Mouse (Mus musculus): ENCODE results near the gene Grb2. TPM values are rescaled to one million over a fixed set of nuclear protein-coding genes. Genes with fewer than 3 reads are reported as not detected.
A peak's percentile ranks its signal among the peaks of the same experiment; 100 is the strongest.

Grb2 gene
- total RNA-seq, 2 experiments from 2014 or later: 186 to 196 TPM

DNA sequence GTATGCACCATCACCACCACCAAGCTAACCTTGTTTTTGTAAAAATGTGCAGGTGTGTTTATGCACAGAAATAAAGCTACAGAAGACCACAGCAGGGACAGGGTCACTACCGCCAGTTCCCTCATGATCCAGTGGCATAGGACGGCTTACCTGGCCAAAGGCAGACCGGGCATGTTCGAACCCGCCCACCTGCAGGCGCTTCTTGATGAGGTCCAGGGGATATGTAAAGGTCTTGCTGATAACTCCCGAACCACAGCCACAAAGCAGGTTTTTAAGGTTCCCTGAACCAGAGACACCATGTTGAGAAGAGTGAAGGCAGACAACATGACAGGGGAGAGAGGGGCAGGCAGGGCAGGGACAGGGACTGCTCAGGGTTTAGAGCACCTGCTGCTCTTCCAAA, 92.0 kb downstream of the Grb2 start:
- intact Hi-C loops (cut with DNase I): no loop called here
- Histone ChIP-seq H3K4me3 (no peak overlapping the region), H3K27ac (no peak overlapping the region)
- DNase-seq (ENCODE audit: extremely low spot score in 1 of 2, low spot score in 2 of 2): no peak
- no peak for TF ChIP-seq CTCF (IDR thresholded peaks at IDR 0.05)

DNA sequence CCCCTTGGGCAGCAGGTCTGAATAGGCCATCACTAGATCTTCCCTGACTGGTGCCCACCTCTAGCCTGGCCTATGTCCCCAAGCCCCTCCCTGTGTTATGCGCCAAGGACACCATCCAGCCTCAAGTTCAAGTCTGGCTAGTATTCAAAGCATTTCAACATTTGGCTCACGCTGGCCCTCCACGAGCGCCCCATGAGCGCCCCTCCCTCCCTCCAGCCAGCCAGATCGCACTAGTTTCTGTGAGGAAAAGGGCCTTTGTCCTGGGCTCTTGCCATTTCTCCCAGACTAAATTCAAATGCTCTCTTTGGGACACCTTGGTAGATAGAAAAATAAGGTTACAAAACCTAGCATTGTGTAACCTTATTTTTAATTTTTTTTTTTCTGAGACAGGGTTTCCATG, 92.5 kb downstream of the Grb2 start:
- intact Hi-C loops (cut with DNase I): no loop called here
- no peak overlapping the region for H3K4me3 ChIP-seq
- no peak for DNase-seq (ENCODE audit: extremely low spot score in 1 of 2, low spot score in 2 of 2)
- TF ChIP-seq CTCF (IDR thresholded peaks at IDR 0.05): no peak
- H3K27ac ChIP-seq: no peak overlapping the region

DNA sequence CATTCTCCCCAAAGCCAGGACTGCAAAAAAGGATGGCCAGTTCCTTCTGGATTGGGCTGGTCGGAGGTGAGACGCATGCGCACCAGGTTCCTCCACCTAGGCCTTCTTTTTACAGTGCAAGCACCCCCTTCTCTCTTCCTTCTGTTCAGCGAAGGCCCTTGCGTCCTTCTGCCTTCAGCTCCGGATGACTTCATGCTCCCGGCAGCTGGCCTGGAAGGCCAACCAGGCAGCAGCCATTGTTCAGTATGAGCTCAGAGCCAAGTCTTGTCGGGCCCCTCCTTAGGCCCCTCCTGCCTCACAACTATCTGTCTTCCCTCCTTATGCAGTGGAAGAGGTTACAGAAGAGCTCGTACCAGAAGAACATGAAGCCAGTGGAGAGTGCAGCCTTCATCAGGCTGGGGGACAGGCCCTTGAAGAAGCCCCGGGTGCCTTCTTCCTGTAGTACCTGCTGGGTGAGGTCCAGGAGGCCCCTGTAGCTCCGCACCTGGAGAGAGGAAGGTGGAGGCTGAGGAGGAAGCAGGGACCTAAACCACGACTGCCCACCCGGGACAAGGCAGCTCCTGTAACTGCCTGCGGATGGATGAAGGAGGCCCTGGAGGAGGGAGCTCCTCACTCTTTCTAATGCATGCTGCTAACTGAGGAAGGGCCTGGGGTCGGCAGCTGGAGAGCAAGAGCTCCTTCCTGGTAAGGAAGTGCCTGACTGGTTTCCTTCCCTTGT, 93.1 kb downstream of the Grb2 start:
- intact Hi-C loops (cut with DNase I): no loop called here
- TF ChIP-seq CTCF (IDR thresholded peaks at IDR 0.05): no peak
- DNase-seq (ENCODE audit: extremely low spot score in 1 of 2, low spot score in 2 of 2): no peak
- H3K4me3 ChIP-seq: no peak overlapping the region
- no peak overlapping the region for H3K27ac ChIP-seq

DNA sequence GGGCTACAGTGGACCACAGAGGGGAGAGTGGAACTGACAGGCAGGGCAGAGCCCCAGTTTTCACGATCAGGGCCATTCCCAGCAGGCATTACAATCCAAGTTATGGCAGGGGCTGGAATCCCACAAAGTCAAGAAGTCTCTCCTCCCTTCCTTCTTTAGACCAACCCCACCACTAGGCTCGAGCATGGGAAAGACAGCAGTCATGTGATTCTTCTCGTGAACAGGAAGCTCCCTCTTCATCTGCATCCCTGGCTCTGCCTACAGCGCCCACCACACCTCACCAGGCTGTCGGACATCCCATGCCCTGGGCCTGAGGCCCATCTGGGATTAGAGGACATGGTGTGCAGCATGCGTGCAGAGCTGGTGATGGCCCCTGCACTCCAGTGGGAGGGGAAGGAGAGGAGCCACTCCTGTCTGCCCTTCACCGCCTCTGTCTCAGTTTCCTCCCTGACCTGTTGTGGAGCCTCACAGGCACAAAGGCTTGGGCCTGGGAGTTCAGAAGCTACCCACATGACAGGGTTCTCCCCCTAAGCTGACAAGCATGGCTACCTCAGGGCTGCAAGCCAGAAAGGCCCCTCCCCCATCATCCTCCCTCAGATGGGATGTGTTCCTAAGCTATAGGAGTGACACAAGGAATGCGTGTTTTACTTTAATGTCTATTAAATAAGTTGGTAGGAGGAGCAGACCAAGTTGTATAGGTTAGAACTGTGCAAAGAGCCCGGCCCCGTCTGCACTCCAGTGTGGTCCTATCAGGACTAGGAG, 93.9 kb downstream of the Grb2 start:
- H3K4me3 ChIP-seq: no peak overlapping the region
- no peak for TF ChIP-seq CTCF (IDR thresholded peaks at IDR 0.05)
- intact Hi-C loops (cut with DNase I): no loop called here
- no peak overlapping the region for H3K27ac ChIP-seq
- no peak for DNase-seq (ENCODE audit: extremely low spot score in 1 of 2, low spot score in 2 of 2)

DNA sequence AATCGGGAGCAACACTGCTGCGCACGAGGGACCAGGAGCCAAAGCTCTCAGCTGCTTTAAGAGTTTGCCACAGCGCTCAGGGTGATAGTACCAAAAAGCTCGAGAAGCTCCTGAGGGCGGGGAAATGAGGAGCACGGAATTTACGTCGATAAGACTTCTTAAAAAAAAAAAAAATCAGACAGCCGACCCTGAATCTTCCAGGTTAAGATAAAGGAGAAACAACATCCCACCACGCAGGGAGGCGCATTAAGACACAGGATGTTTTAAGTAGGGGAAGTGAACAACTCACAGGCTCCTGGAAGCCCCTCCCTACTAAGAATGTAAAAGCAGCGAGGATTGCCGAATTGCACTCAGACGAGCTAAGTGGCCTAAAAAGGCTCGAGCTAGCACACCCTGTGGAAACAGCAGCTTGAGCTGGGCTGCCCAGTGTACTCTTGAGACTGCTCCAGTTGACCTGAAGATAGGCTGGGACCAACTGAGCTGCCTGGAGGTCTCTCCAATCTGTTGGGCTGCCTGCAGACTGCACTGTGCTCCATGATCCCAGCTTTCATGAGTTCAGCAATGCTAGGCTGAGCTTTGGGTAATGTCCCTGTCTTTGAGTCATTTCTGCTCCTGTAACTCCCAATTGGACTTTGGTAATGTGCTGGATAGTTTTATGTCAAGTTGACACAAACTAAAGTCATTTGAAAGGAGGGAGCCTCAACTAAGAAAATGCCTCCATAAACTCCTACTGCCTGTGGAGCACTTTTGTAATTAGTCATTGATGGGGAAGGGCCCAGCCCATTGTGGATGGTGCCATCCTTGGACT, 95.1 kb downstream of the Grb2 start:
- DNase-seq (ENCODE audit: extremely low spot score in 1 of 2, low spot score in 2 of 2): no peak
- Histone ChIP-seq H3K4me3 (peak overlapping the region; percentile 80), H3K27ac (peak overlapping the region; percentile 97)
- intact Hi-C loops (cut with DNase I): no loop called here
- no peak for TF ChIP-seq CTCF (IDR thresholded peaks at IDR 0.05)

DNA sequence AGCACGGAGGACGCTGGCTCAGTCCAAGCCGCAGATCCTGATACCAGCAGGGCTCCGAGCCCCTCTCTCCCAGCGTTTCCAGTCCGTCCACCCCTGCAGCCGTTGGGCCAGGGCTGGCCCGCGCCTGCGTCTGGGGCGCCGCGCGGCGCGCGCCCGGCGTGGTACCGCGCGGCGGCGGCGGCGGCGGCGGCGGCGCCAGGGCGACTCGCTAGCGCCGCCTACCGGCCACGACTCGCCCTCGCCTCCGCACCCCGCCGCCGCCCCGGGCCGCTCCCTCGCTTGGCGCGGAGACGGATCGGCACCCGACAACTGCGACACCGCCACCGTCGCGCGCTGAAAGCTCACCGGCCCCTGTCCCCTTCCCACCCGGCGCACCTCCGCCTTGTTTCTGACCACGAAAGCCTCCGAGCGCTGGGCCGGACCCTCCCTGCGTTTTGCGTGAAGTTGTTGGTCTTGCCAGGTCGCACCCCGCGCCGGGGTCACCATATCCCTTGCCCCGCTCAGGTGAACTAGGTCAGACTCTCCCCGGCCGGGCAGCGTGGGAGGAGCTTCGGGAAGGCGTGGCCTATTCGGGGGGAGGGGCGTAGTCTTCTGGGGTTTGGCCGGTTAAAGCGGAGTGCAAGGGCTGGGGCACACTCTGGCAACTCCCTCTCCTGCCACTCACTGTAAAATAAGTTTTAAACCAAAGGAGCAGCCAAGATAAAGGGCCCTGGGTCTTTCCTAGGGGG, 95.8 kb downstream of the Grb2 start, which contains the start of gene Mif4gd:
Gene Mif4gd (minus strand): TSS at position 560 of the 728 bp plus-strand sequence.
- DNase-seq (ENCODE audit: extremely low spot score in 1 of 2, low spot score in 2 of 2): peak; percentile 67 to 77
- H3K27ac ChIP-seq: peak within 1 kb of the TSS; percentile 97
- peak within 1 kb of the TSS; percentile 80 for H3K4me3 ChIP-seq
- intact Hi-C loops (cut with DNase I): no loop called here
- TF ChIP-seq CTCF (IDR thresholded peaks at IDR 0.05): peak; percentile 60

DNA sequence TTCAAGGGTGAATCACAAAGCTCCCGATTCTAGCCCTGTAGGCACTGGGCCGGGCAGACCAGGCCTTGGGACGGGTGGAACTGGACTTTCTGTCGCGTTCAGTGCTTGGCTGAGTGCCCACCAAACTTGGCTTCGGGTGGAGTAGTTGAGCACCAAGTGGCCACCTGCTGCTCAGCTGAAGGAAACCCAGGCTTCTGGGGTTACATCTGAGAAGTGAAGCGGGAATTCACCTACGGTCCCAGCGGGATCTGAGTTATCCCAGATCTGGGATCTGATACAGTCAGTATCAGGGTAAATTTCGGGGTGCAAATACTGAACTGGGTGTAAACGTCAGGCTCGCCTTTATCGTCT, 96.4 kb downstream of the Grb2 start:
- intact Hi-C loops (cut with DNase I): no loop called here
- Histone ChIP-seq H3K4me3 (peak overlapping the region; percentile 80), H3K27ac (peak overlapping the region; percentile 88)
- no peak; the same call in 1 of the 2 replicates for TF ChIP-seq CTCF (IDR thresholded peaks at IDR 0.05)
- DNase-seq (ENCODE audit: extremely low spot score in 1 of 2, low spot score in 2 of 2): peak; percentile 54 to 59

DNA sequence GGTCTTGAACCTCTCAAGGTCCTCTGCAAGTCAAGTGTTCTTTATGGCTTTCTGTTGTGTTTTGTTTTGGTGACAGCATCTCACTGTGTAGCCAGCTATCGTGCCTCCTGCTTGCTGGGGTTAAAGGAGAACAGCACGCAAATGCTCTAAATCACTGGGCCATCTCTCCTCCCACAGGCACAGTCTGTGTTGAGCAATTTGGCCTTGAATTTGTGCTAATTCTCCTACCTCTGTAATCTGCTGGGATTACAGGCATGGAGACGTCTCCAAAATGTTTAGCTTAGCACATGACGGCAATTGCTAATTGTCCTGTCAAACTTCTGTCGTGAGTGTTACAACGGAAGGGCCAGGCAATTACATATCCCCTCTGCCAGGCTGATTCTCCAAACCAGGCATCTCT, 97.2 kb downstream of the Grb2 start:
- no peak for TF ChIP-seq CTCF (IDR thresholded peaks at IDR 0.05)
- intact Hi-C loops (cut with DNase I): no loop called here

DNA sequence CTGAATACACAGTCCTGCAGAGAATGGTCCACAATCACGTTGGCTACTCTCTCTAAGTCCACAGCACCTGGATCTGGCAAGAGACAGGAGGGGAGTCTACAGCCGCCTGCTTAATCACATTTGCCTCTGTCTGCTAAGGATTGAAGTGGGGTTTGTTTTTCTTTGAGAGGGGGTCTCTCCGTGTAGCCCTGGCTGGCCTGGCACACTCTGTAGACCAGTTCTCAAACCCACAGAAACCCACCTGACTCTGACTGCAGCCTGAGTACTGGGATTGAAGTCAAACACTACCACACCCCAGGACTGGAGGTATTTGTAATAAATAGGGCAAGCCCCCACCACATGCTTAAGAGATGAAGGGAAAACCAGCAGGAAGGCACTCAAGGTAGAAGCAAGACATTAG, 98.8 kb downstream of the Grb2 start:
- DNase-seq (ENCODE audit: extremely low spot score in 1 of 2, low spot score in 2 of 2): no peak
- no peak overlapping the region for H3K27ac ChIP-seq
- intact Hi-C loops (cut with DNase I): no loop called here
- no peak overlapping the region for H3K4me3 ChIP-seq
- no peak for TF ChIP-seq CTCF (IDR thresholded peaks at IDR 0.05)

More for the DNA sequence above, 97.2 kb downstream of the Grb2 start:
- no peak overlapping the region for H3K27ac ChIP-seq
- no peak overlapping the region for H3K4me3 ChIP-seq
- DNase-seq (ENCODE audit: extremely low spot score in 1 of 2, low spot score in 2 of 2): no peak

DNA sequence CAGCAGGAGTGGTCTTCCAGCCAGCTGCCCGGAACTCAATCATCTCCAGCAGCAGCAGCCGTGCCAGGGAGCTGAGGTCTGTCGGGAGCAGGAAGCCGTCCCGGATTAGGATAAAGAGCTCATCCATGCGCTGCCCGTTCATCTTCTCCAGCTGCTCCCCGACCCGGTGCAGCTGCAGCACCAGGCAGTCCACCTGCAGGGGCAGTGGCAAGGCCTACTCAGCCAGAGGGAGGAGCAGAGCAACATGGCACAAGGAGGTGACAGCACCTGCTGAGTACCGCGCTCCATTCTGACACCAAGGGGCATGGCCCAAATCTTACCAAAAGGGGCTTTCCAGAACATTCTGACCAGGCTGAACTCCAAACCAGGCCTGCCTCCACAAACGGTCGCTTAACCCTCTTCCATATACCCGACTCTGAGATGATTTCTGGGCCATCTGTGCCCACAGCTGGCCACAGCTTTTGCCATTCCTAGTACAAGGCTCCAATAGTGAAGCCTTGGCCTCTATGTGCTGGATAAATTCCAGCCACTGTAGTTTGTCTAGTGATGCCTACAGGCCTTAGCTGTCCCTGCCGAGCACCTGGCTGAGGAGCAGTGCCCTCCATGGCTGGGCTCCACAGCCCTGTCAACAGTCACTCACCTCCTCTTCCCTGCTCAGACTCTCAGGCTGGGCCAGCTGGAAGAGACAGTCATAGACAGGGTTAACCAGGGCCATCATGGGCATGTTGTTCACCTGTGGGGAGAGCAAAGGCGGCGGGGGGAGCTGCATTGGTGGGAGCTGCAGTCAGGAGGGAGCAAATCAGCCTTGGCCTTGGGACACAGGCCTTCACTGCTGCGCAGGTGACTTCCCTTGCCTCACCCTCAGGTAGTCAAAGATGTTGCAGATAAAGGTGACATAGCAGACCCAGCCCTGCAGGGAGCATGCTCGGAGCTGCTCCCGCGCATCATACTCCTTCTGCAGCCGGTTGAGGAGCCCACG, 99.7 kb downstream of the Grb2 start:
- no peak overlapping the region for H3K4me3 ChIP-seq
- intact Hi-C loops (cut with DNase I): no loop called here
- H3K27ac ChIP-seq: no peak overlapping the region
- no peak for TF ChIP-seq CTCF (IDR thresholded peaks at IDR 0.05)
- DNase-seq (ENCODE audit: extremely low spot score in 1 of 2, low spot score in 2 of 2): peak in 1 of 2 experiments; percentile 32
